Mouse (Mus musculus) heart, adult 2 months (tissue): ENCODE data around the gene Ebf1.

ENCODE experiments used
- CTCF ChIP-seq: fragments of 200-600 bp; IDR thresholded peaks from 2 replicates; pipeline ENCODE4 v1.8.1; 2022; ENCODE audit warnings: antibody characterized with exemption, mild to moderate bottlenecking, moderate library complexity
- POLR2A ChIP-seq: fragments of 200-500 bp; IDR thresholded peaks from 2 replicates; pipeline ENCODE4 v1.6.1; 2011; ENCODE audit warnings: mild to moderate bottlenecking, low read depth, low read length, control low read depth; ENCODE audit not compliant: insufficient read depth

- no peak for TF ChIP-seq CTCF
- TF ChIP-seq POLR2A = no peak
Measured at GRCm38 (mm10) chr11:44882476-44882970, 265.4 kb downstream of the Ebf1 start.
